Mouse (Mus musculus) adrenal gland, adult 18-20 months (tissue): ENCODE data around the gene Olfr116. TPM values are rescaled to one million over a fixed set of nuclear protein-coding genes. Genes with fewer than 3 reads are reported as not detected.

Experiments used
- DNase-seq, 2 experiments: peaks; one replicate each; pipeline ENCODE4 v3.0.0; 2021 to 2022; ENCODE audit warnings: low spot score in 2 of 2
- long read RNA-seq, 2 experiments: library from polyadenylated mRNA; stranded (forward); transcript quantifications; one replicate each; pipeline ENCODE4 v2.0.0; 2021
- total RNA-seq, 2 experiments: library from RNA; stranded (reverse); gene quantifications; 1 replicate in 1 of 2; 2 replicates in 1 of 2; pipeline ENCODE4 v1.2.3; 2021

The Olfr116 gene
- total RNA-seq: not detected
- long read RNA-seq, experiment 1: 0 reads
- long read RNA-seq, experiment 2: 0 reads

DNA sequence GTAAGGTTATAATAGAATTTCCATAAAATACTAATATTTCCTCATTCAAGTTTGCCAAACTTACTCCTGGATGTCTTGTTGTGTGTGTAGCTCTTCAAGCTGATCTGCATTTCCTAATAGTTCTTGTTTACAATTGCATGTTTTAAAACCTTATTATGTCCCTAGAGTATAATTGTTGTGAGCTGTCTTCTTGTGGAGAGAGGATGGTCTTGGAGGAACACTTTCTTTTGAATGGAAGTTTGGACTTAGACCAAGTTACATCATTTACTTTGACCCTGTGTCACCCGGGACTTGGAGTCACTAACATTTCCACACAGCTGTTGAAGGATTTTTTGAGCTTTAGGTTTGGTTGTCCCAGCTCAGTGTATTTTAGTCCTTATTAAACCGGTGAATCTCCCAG is at the start of gene Olfr116, which contains the start of gene Olfr115:
TSS of gene Olfr116 (minus strand) at position 191 of the 400 bp plus-strand sequence.
TSS of gene Olfr115 (minus strand) at position 101 of the 400 bp plus-strand sequence.
- DNase-seq: no peak

DNA sequence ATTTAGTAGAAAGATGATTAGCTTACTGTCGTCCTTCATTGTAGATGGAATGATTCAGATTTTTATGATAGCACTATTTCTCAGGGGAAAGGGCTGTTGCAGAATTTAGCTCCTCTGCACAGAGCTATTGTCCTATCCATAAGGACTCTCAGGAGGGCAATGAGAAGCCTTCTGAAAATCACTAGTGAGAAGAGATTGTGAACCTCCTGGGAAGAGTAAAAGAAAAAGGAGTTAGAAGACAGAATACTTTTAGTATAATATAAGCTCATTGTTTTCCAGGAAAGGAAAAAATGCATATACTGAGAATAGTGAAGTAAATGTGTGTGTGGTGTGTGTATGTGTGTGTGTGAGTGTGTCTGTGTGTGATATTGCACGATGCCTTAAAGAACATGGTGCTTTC is 39.7 kb upstream of the Olfr116 start, which contains the start of gene Olfr118:
TSS of gene Olfr118 (plus strand) at position 301 of the 400 bp plus-strand sequence.
- DNase-seq: no peak

DNA sequence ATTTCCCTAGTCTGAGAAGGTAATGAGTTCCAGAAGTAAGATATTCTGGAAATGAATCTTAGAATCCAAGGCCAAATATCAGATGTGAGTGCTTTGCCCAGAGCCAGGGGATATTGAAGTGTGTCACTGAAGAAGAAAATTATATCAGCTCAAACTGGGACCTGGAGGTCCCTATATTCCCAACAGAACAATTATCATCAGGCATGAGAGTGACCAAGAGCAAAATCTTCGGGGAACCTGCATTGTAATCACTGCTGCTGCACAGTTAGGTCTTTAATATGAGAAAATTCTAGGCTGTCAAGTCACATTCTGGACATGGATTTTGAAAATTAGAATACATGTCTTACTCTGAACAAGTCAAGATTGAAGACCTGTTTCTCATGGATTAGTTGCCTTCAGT is 36.7 kb upstream of the Olfr116 start, which contains the start of gene Olfr117:
TSS of gene Olfr117 (minus strand) at position 101 of the 400 bp plus-strand sequence.
- DNase-seq: no peak

DNA sequence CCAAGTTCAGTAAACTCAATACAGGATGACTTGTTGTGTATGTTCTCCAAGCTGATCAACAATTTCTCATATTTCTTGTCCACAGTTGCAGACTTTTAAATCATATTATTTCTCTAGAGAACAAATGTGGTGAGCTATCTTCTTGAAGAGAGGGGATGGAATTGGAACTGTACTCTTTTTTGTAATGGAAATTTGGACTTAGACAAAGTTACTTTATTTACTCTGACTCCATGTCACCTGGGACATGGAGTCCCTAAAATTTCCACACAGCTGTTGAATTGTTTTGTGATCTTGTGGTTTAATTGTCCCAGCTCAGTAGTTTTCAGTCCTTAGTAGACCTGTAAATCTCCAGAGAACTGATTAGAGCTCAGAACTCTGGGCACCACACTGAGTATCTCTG is 34.4 kb downstream of the Olfr116 start, which contains the start of gene Olfr114:
TSS of gene Olfr114 (minus strand) at position 101 of the 400 bp plus-strand sequence.
- DNase-seq: no peak

DNA sequence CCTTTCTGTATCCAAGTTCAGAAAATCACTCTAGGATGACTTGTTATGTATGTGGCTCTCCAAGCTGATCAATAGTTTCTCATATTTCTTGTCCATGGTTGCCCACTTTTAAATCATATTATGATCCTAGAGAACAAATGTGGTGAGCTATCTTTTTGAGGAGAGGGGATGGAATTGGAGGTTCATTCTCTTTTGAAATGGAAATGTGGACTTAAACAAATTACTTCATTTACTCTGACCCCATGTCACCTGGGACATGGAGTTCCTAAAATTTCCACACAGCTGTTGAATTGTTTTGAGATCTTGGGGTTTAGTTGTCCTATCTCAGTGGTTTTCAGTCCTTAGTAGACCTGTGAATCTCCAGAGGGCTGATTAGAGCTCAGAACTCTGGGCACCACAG is 49.4 kb downstream of the Olfr116 start, which contains the start of gene Olfr113:
TSS of gene Olfr113 (minus strand) at position 101 of the 400 bp plus-strand sequence.
- no peak for DNase-seq

Other genes with a start within 250 kb of the Olfr116 start
- gene Olfr105-ps, start 248.2 kb downstream of the Olfr116 start, total RNA-seq: not detected
- gene Olfr106-ps, start 236.8 kb downstream of the Olfr116 start, total RNA-seq: not detected
- gene Olfr107, start 228.0 kb downstream of the Olfr116 start, total RNA-seq: not detected
- not detected for gene Olfr108, start 181.7 kb downstream of the Olfr116 start, total RNA-seq
- not detected for gene Olfr109, start 168.3 kb downstream of the Olfr116 start, total RNA-seq
- gene H2-M2, start 143.6 kb downstream of the Olfr116 start, total RNA-seq: 1 to 10 TPM; 1.6 to 9.0 TPM
- not detected for gene Olfr110, start 134.7 kb downstream of the Olfr116 start, total RNA-seq
- under 1 TPM; 0.30 to 0.58 TPM for gene Olfr111, start 119.2 kb downstream of the Olfr116 start, total RNA-seq
- not detected for gene Olfr112, start 57.7 kb downstream of the Olfr116 start, total RNA-seq
- not detected for gene Olfr113, start 49.5 kb downstream of the Olfr116 start, total RNA-seq
- gene Olfr114, start 34.5 kb downstream of the Olfr116 start, total RNA-seq: not detected
- gene Olfr115, start 90 bp downstream of the Olfr116 start, total RNA-seq: not detected
- gene Olfr117, start 36.6 kb upstream of the Olfr116 start, total RNA-seq: not detected
- gene Olfr118, start 39.8 kb upstream of the Olfr116 start, total RNA-seq: not detected
- not detected for gene Olfr119, start 69.4 kb upstream of the Olfr116 start, total RNA-seq
- not detected for gene Olfr120, start 94.6 kb upstream of the Olfr116 start, total RNA-seq
- not detected for gene Olfr121, start 121.7 kb upstream of the Olfr116 start, total RNA-seq
- not detected for gene Olfr122, start 141.4 kb upstream of the Olfr116 start, total RNA-seq
- not detected for gene Olfr123, start 166.3 kb upstream of the Olfr116 start, total RNA-seq
- not detected for gene Olfr124, start 172.7 kb upstream of the Olfr116 start, total RNA-seq
- gene Olfr125, start 205.8 kb upstream of the Olfr116 start, total RNA-seq: not detected
- gene Olfr126, start 220.3 kb upstream of the Olfr116 start, total RNA-seq: not detected